Mouse (Mus musculus): Measurements from ENCODE around the gene Ifngr2.

- TF ChIP-seq GATA1 (IDR thresholded peaks at IDR 0.05; ENCODE audit: borderline replicate concordance, low read length) (no peak), FLI1 (IDR thresholded peaks at IDR 0.05; ENCODE audit: low read length) (no peak)
Measured at GRCm38 (mm10) chr16:91586244-91586643, 39.4 kb downstream of the Ifngr2 start.
